Mouse (Mus musculus) heart, postnatal 0 days (tissue): ENCODE measurements at regions not wholly inside any gene's neighbourhood (a gene's known extent, or its start where the extent isn't known, plus 50 kb on each side); places are given as distances from the start of the nearest gene placed in this dataset.

ENCODE experiments used
- CTCF ChIP-seq: IDR thresholded peaks from 2 replicates; pipeline ENCODE4 v1.5.1; 2016; ENCODE audit warnings: antibody characterized with exemption, control low read depth, low read depth
- EP300 ChIP-seq: IDR thresholded peaks from 2 replicates; pipeline ENCODE4 v1.6.1; 2016; ENCODE audit warnings: antibody characterized with exemption, low read depth

DNA sequence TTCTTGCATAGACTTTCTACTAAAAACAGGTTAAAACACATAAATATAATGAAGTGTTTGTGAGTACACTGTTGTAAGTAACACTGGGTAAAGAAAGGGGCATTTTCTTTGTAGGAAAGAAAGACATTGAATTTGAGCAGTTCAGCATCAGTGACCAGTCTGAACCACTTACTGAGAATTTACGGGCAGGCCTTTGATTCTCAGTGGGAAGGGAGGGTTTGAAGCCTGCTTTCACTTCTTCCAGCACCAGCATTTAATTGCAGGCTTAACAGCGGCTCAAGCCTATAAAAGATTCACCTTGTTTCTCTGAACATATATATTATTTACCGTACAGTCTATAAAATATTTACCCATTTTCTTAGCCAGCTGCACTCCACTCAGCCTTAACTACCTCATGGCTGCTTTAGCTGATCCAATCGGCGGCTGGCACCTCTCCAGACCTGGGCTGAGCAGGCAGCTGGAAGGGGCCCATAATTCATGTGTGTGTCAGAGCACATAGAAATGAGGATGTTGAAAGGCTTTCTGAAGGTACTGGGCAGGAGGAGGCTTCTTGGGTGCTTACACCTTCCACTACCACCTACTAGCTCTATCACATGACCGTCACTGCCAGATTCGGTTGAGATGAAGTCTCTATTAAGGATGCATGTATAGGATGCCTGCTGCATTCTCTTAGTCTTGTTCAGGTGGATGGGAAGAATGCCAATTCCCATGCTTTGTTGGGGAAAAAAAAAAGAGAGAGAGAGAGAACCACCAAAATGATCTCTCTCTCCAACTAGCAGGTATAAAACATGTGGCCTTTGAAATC, 50.0 kb upstream of the Fggy start:
- no peak for TF ChIP-seq CTCF
- TF ChIP-seq EP300, result no peak
